Comparison of ENCODE assay signal across 8 mouse cellular contexts in the genomic region with DNA sequence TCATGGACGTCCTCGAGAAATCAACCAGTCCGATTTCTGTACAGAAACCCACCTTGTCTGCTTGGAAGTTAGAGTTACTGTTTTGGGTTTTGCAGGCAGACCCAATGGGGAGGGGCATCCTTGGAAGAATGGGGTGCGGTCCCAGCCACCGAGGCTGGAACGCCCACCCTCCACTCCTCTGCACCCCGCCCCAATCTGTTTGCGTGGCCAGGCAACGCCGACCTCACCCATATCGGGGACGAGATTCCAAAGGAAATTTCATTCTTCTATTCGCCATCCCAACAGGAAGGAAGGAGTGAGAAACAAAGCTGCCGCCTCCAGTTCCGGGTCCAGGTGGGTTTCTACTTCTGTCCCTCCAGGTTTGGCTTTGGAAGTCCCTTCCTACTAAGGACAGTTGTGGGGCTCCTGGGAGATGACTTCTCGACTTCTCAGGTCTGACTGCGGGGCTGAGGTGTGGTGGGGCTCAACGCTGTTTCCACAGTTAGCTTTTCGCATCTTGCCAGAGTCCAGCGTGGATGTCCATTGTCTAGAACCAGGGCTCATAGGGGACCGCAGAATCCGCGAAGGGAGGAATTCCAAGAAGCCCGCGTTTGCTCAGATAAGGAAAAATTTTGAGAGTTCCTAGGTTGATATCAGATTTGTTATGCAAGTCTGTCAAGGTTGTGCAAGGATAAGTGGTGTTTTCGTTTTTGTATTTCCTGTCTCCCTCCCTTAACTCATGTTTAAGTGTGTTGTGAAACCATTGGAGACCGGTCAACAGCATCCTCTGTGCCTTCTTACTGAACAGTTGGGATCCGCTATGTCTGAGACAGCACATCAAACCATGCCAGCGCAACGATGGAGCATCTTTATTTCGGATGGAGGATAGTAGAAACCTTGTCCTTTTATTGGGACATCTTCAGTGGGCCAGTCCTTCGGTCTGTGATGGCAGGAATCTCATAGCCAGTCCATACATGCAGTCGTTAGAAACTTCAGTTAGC. TPM values are rescaled to one million over a fixed set of nuclear protein-coding genes. Genes with fewer than 3 reads are reported as not detected.
DNase-seq lines count a peak whose midpoint lies in the region; ATAC-seq and TF ChIP-seq lines count a peak whose summit lies in the region.

TSS of gene Rnase4 (plus strand) at position 157 of the 980 bp plus-strand sequence.
TSS of gene Ang (plus strand) at position 230 of the 980 bp plus-strand sequence.

- TF ChIP-seq CTCF in hindbrain, postnatal 0 days (IDR thresholded peaks at IDR 0.05; ENCODE audit: low read depth) = no peak
- TF ChIP-seq CTCF in midbrain, postnatal 0 days (IDR thresholded peaks at IDR 0.05) = no peak

- no peaks in the 10 kb centered on the region for H3K27me3 ChIP-seq in hindbrain, postnatal 0 days (ENCODE audit: insufficient read depth, low read length)
- no peaks in the 10 kb centered on the region for H3K27me3 ChIP-seq in liver, embryonic 11.5 days (replicated peaks; ENCODE audit: control insufficient read depth, insufficient read depth, low read length)
- H3K27me3 ChIP-seq in midbrain, postnatal 0 days (ENCODE audit: insufficient read depth, low read length) = no peaks in the 10 kb centered on the region

- intact Hi-C loops in gastrocnemius, postnatal 14 days (cut with DNase I; ENCODE audit: low total_unique reads) = loop anchor here (10.0 kb wide), 1 partner anchor 286 kb away; the partner anchor contains the start of genes Ccnb1ip1 and Parp2

- ATAC-seq in hindbrain, postnatal 0 days = peak; percentile 46
- ATAC-seq in liver, embryonic 11.5 days (replicated peaks; ENCODE audit: low FRiP score) = no peak
- ATAC-seq in midbrain, postnatal 0 days (ENCODE audit: low FRiP score) = peak; percentile 47

- peak within 1 kb of the TSS; percentile 63 for H3K4me3 ChIP-seq in hindbrain, postnatal 0 days (ENCODE audit: low read length)
- H3K4me3 ChIP-seq in liver, embryonic 11.5 days (ENCODE audit: low read depth, low read length) = peak within 1 kb of the TSS; percentile 76
- H3K4me3 ChIP-seq in midbrain, postnatal 0 days (ENCODE audit: low read depth, low read length) = peak within 1 kb of the TSS; percentile 74

- H3K4me1 ChIP-seq in hindbrain, postnatal 0 days (ENCODE audit: insufficient read depth, low read length) = no peaks in the 10 kb centered on the region
- H3K4me1 ChIP-seq in liver, embryonic 11.5 days (replicated peaks; ENCODE audit: control insufficient read depth, insufficient read depth, low read length) = no peaks in the 10 kb centered on the region
- no peaks in the 10 kb centered on the region for H3K4me1 ChIP-seq in midbrain, postnatal 0 days (ENCODE audit: insufficient read depth, low read length)

- peak within 1 kb of the TSS; percentile 75 for H3K4me2 ChIP-seq in hindbrain, postnatal 0 days (ENCODE audit: low read depth, low read length)
- peak within 1 kb of the TSS; percentile 77 for H3K4me2 ChIP-seq in liver, embryonic 11.5 days
- peak within 1 kb of the TSS; percentile 64 for H3K4me2 ChIP-seq in midbrain, postnatal 0 days (ENCODE audit: low read depth, low read length, poor library complexity, severe bottlenecking)

- peak within 1 kb of the TSS; percentile 84 for H3K27ac ChIP-seq in hindbrain, postnatal 0 days
- peak within 1 kb of the TSS; percentile 67 for H3K27ac ChIP-seq in liver, embryonic 11.5 days (ENCODE audit: low read depth, low read length)
- peak within 1 kb of the TSS; percentile 82 for H3K27ac ChIP-seq in midbrain, postnatal 0 days (ENCODE audit: low read depth, low read length)

- no peaks in the 10 kb centered on the region for H3K9me3 ChIP-seq in hindbrain, postnatal 0 days (ENCODE audit: low read length)
- H3K9me3 ChIP-seq in liver, embryonic 11.5 days (ENCODE audit: control insufficient read depth, low read length) = no peaks in the 10 kb centered on the region
- H3K9me3 ChIP-seq in midbrain, postnatal 0 days (ENCODE audit: low read length) = no peaks in the 10 kb centered on the region

- peak within 1 kb of the TSS; percentile 60 for H3K9ac ChIP-seq in hindbrain, postnatal 0 days (replicated peaks; ENCODE audit: low read length)
- peak within 1 kb of the TSS; percentile 67 for H3K9ac ChIP-seq in liver, embryonic 11.5 days (ENCODE audit: low read depth, low read length)
- H3K9ac ChIP-seq in midbrain, postnatal 0 days (replicated peaks; ENCODE audit: low read length, poor library complexity, severe bottlenecking) = peak within 1 kb of the TSS; percentile 62

- DNase-seq in right cerebral cortex, postnatal 10 days (ENCODE audit: low spot score in 2 of 2) = peak; percentile 53 to 54
- DNase-seq in right cerebral cortex, postnatal 36 days (ENCODE audit: low spot score in 2 of 2) = no peak
- DNase-seq in cerebellum, adult 9-11 months = peak; percentile 64
- peak; percentile 79 for DNase-seq in gastrocnemius, postnatal 14 days
- DNase-seq in hindbrain, postnatal 0 days (ENCODE audit: low spot score) = peak; percentile 63
- DNase-seq in liver, embryonic 11.5 days (ENCODE audit: low spot score) = peak; percentile 49
- DNase-seq in midbrain, postnatal 0 days (ENCODE audit: low spot score) = peak; percentile 55
- peak; percentile 22 to 42 for DNase-seq in thymus, postnatal 36 days

- 8% methylated on average over 33 of the region's 33 CpGs for WGBS in hindbrain, postnatal 0 days
- 8% methylated on average over 33 of the region's 33 CpGs for WGBS in liver, embryonic 11.5 days
- 7% methylated on average over 33 of the region's 33 CpGs for WGBS in midbrain, postnatal 0 days

- H3K36me3 ChIP-seq in hindbrain, postnatal 0 days (ENCODE audit: insufficient read depth, low read length) = no peaks in the 10 kb centered on the region
- H3K36me3 ChIP-seq in liver, embryonic 11.5 days (ENCODE audit: control insufficient read depth, insufficient read depth, low read length) = no peaks in the 10 kb centered on the region
- no peaks in the 10 kb centered on the region for H3K36me3 ChIP-seq in midbrain, postnatal 0 days (ENCODE audit: insufficient read depth, low read length)

RNA-seq across cellular contexts. Expression of gene Rnase4, which starts in this region (rescaled TPM):
- total RNA-seq in gastrocnemius, postnatal 14 days (2021) = 10 to 100 TPM; 46.5 to 51.1 TPM
- total RNA-seq in hindbrain, postnatal 0 days (2014; rRNA removed) = 22.9 and 34.1 TPM in 2 replicates
- 17.6 and 19.0 TPM in 2 replicates for polyA plus RNA-seq in hindbrain, postnatal 0 days (2015; fragmentation: Nextera tagmentation; extraction: Ambion mirVana)
- 13.3 and 13.6 TPM in 2 replicates for polyA plus RNA-seq in liver, embryonic 11.5 days (2014; fragmentation: Nextera tagmentation; extraction: Ambion mirVana)
- 27.2 and 29.3 TPM in 2 replicates for total RNA-seq in midbrain, postnatal 0 days (2014; rRNA removed)
- polyA plus RNA-seq in midbrain, postnatal 0 days (2015; fragmentation: Nextera tagmentation; extraction: Ambion mirVana) = 14.9 and 15.1 TPM in 2 replicates

RNA-seq across cellular contexts. Expression of gene Ang, which starts in this region (rescaled TPM):
- total RNA-seq in gastrocnemius, postnatal 14 days (2021) = 1 to 10 TPM; 3.6 to 3.8 TPM
- total RNA-seq in hindbrain, postnatal 0 days (2014; rRNA removed) = 0.18 and 1.9 TPM in 2 replicates
- 2.9 and 3.9 TPM in 2 replicates for polyA plus RNA-seq in hindbrain, postnatal 0 days (2015; fragmentation: Nextera tagmentation; extraction: Ambion mirVana)
- polyA plus RNA-seq in liver, embryonic 11.5 days (2014; fragmentation: Nextera tagmentation; extraction: Ambion mirVana) = 3.6 and 4.0 TPM in 2 replicates
- total RNA-seq in midbrain, postnatal 0 days (2014; rRNA removed) = 2.1 and 3.2 TPM in 2 replicates
- 2.3 and 3.3 TPM in 2 replicates for polyA plus RNA-seq in midbrain, postnatal 0 days (2015; fragmentation: Nextera tagmentation; extraction: Ambion mirVana)

Comparison
In these comparisons a context has a peak if more than half of its experiments do, and no peak if none do; other contexts are left out.
1. DNase-seq: peak in right cerebral cortex, postnatal 10 days (2 of 2), cerebellum, adult 9-11 months (single experiment), gastrocnemius, postnatal 14 days (single experiment), hindbrain, postnatal 0 days (single experiment), liver, embryonic 11.5 days (single experiment), midbrain, postnatal 0 days (single experiment) and thymus, postnatal 36 days (2 of 2); none in right cerebral cortex, postnatal 36 days (0 of 2).
2. Peak in every context shown above with its lines, with median percentiles within 50 percentile points of each other: H3K27ac ChIP-seq, H3K4me2 ChIP-seq, H3K4me3 ChIP-seq and H3K9ac ChIP-seq.